Mouse (Mus musculus) embryonic facial prominence, embryonic 14.5 days (tissue): Measurements from ENCODE around the gene D230025D16Rik. TPM values are rescaled to one million over a fixed set of nuclear protein-coding genes. Genes with fewer than 3 reads are reported as not detected.
"Not testable (repeated sequence)": the region's sequence is repeated elsewhere in the genome, so short reads cannot be mapped to it uniquely, and the experiment has no call there.

Source experiments
- ATAC-seq: fragments of 200-750 bp; cut with Nextera tagmentation; 2 replicates; pipeline ENCODE4 v1.8.0; 2017; ENCODE audit warnings: low read depth, moderate number of reproducible peaks, moderate TSS enrichment
- DNase-seq: peaks from one replicate; pipeline ENCODE4 v3.0.0-alpha.2; 2015; ENCODE audit warnings: low spot score
- H3K27ac ChIP-seq: fragments of 300-500 bp; sonication (generic); replicated peaks from 2 replicates; pipeline ENCODE4 v1.5.1; 2014; ENCODE audit warnings: low read depth, mild to moderate bottlenecking, low read length, moderate library complexity
- H3K27me3 ChIP-seq: fragments of 300-500 bp; sonication (generic); replicated peaks from 2 replicates; pipeline ENCODE4 v1.6.1; 2014; ENCODE audit warnings: low read length; ENCODE audit not compliant: control insufficient read depth, insufficient read depth
- H3K36me3 ChIP-seq: fragments of 300-500 bp; sonication (generic); 2 replicates; pipeline ENCODE4 v1.6.1; 2014; ENCODE audit warnings: low read length, mixed read lengths; ENCODE audit not compliant: control insufficient read depth, insufficient read depth
- H3K4me1 ChIP-seq: fragments of 300-500 bp; sonication (generic); 2 replicates; pipeline ENCODE4 v1.6.1; 2014; ENCODE audit warnings: antibody characterized with exemption, low read length; ENCODE audit not compliant: control insufficient read depth, insufficient read depth
- H3K4me2 ChIP-seq: fragments of 300-500 bp; sonication (generic); 2 replicates; pipeline ENCODE4 v1.6.1; 2014; ENCODE audit warnings: low read depth, mild to moderate bottlenecking, low read length, moderate library complexity, mixed read lengths
- H3K4me3 ChIP-seq: fragments of 300-500 bp; sonication (generic); 2 replicates; pipeline ENCODE4 v1.5.1; 2014; ENCODE audit warnings: low read depth, mild to moderate bottlenecking, low read length
- H3K9ac ChIP-seq: fragments of 300-500 bp; sonication (generic); 2 replicates; pipeline ENCODE4 v1.6.1; 2014; ENCODE audit warnings: low read depth, mild to moderate bottlenecking, low read length, moderate library complexity, mixed read lengths
- H3K9me3 ChIP-seq: fragments of 300-500 bp; sonication (generic); 2 replicates; pipeline ENCODE4 v1.6.1; 2016; ENCODE audit warnings: low read length; ENCODE audit not compliant: control insufficient read depth
- WGBS: fragments of 180-500 bp; shearing (Covaris S2); extraction: QIAGEN DNeasy Blood & Tissue Kit; methylation state at CpG from one replicate; pipeline ENCODE4 v1.1.7; 2014; 5-methylcytosine and 5-hydroxymethylcytosine counted together
- polyA plus RNA-seq: library from polyadenylated mRNA; unstranded; fragments of >200 nt; fragmentation: Nextera tagmentation; extraction: Ambion mirVana; gene quantifications from 2 replicates; pipeline ENCODE4 v1.2.1, GENCODE M21; 2014

D230025D16Rik gene
- polyA plus RNA-seq, 1 experiment from 2014 or later = 25.4 TPM

GRCm38 (mm10) chr8:105290554-105291314 is 65.8 kb downstream of the D230025D16Rik start:
- peak overlapping the region; percentile 57; the same call in 1 of the 2 replicates for H3K4me3 ChIP-seq
- DNase-seq (peak; percentile 90), ATAC-seq (no peak)
- peaks cover 9% of the 10 kb centered on the region; the same call in 1 of the 2 replicates for H3K4me1 ChIP-seq
- peaks cover 11% of the 10 kb centered on the region for H3K27me3 ChIP-seq
- H3K4me2 ChIP-seq = peak overlapping the region; percentile 64
- no peaks in the 10 kb centered on the region for H3K9me3 ChIP-seq
- no peak overlapping the region for H3K27ac ChIP-seq
- no peak overlapping the region for H3K9ac ChIP-seq
- 0 out of 2 replicates have a peak, but pooled peaks cover under 1% of the 10 kb centered on the region for H3K36me3 ChIP-seq
- WGBS = 6% methylated on average over 31 of the region's 31 CpGs

GRCm38 (mm10) chr8:105291364-105291763 is 66.4 kb downstream of the D230025D16Rik start:
- H3K9me3 ChIP-seq, H3K9ac ChIP-seq, DNase-seq, H3K4me3 ChIP-seq, H3K27ac ChIP-seq, H3K36me3 ChIP-seq, H3K4me1 ChIP-seq, H3K4me2 ChIP-seq, ATAC-seq: not testable (repeated sequence)
- WGBS = 83% methylated on average over 8 of the region's 8 CpGs
- H3K27me3 ChIP-seq = peaks cover 11% of the 10 kb centered on the region

- Histone ChIP-seq H3K4me1 (peaks cover 11% of the 10 kb centered on the region; the same call in 1 of the 2 replicates), H3K27me3 (peaks cover 11% of the 10 kb centered on the region)
- H3K9me3 ChIP-seq, H3K36me3 ChIP-seq, H3K27ac ChIP-seq, DNase-seq, H3K4me3 ChIP-seq, H3K9ac ChIP-seq, ATAC-seq, H3K4me2 ChIP-seq: not testable (repeated sequence)
- 62% methylated on average over 3 of the region's 3 CpGs for whole genome bisulfite sequencing
Measured at GRCm38 (mm10) chr8:105291802-105292201, 66.9 kb downstream of the D230025D16Rik start.

DNA sequence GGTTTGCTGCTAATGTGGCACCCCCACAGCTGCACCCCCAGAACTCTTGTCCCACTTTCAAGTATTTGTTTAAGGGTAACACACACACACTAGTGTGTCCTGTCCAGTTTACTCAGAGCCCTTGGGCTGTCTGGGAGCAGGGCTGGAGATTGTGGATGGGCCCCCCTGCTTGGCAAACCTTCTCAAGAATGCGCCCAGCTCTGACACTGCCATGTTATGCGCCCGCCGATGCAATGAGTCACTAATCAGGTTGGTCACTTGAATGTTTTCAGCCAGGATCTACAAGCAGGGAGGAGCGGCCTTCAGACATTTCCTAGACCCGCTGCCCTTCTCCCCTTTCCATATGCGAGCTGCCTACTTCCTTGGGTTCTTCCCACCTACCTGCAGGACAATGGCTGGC is 67.5 kb downstream of the D230025D16Rik start:
- H3K4me2 ChIP-seq = no peak overlapping the region
- no peaks in the 10 kb centered on the region for H3K36me3 ChIP-seq
- no peak overlapping the region for H3K4me3 ChIP-seq
- H3K27me3 ChIP-seq = peaks cover 11% of the 10 kb centered on the region
- no peak overlapping the region for H3K27ac ChIP-seq
- no peaks in the 10 kb centered on the region for H3K9me3 ChIP-seq
- no peak for DNase-seq
- H3K9ac ChIP-seq = no peak overlapping the region
- ATAC-seq = no peak
- WGBS = 83% methylated on average over 7 of the region's 7 CpGs
- peaks cover 15% of the 10 kb centered on the region for H3K4me1 ChIP-seq

- WGBS = 66% methylated on average over 14 of the region's 19 CpGs
- H3K9me3 ChIP-seq = no peaks in the 10 kb centered on the region
- no peak overlapping the region for H3K4me2 ChIP-seq
- H3K9ac ChIP-seq = no peak overlapping the region
- peaks cover 17% of the 10 kb centered on the region for H3K4me1 ChIP-seq
- H3K27me3 ChIP-seq = peaks cover 11% of the 10 kb centered on the region
- H3K36me3 ChIP-seq = no peaks in the 10 kb centered on the region
- H3K4me3 ChIP-seq = no peak overlapping the region
- no peak overlapping the region for H3K27ac ChIP-seq
- DNase-seq (no peak), ATAC-seq (no peak)
Measured at GRCm38 (mm10) chr8:105293405-105293804, 68.5 kb downstream of the D230025D16Rik start.

- Histone ChIP-seq H3K4me1 (peaks cover 23% of the 10 kb centered on the region), H3K9ac (no peak overlapping the region; the same call in 1 of the 2 replicates), H3K36me3 (peaks cover 10% of the 10 kb centered on the region), H3K27me3 (peaks cover 10% of the 10 kb centered on the region), H3K27ac (no peak overlapping the region), H3K4me2 (0 out of 2 replicates have a peak overlapping the region, but pooled peaks have one; percentile 18), H3K9me3 (no peaks in the 10 kb centered on the region), H3K4me3 (no peak overlapping the region)
- ATAC-seq (no peak), DNase-seq (no peak)
- 53% methylated on average over 9 of the region's 9 CpGs for WGBS
Measured at GRCm38 (mm10) chr8:105294776-105295175, 69.8 kb downstream of the D230025D16Rik start.

GRCm38 (mm10) chr8:105295256-105295655 is 70.3 kb downstream of the D230025D16Rik start:
- DNase-seq (no peak), ATAC-seq (no peak)
- WGBS = 64% methylated on average over 11 of the region's 11 CpGs
- no peak overlapping the region; the same call in 1 of the 2 replicates for H3K9ac ChIP-seq
- peaks cover 5% of the 10 kb centered on the region for H3K27me3 ChIP-seq
- H3K4me3 ChIP-seq = peak overlapping the region; percentile 1; the same call in 1 of the 2 replicates
- peaks cover 19% of the 10 kb centered on the region for H3K4me1 ChIP-seq
- H3K9me3 ChIP-seq = no peaks in the 10 kb centered on the region
- H3K36me3 ChIP-seq = peaks cover 15% of the 10 kb centered on the region
- no peak overlapping the region for H3K27ac ChIP-seq
- 0 out of 2 replicates have a peak overlapping the region, but pooled peaks have one; percentile 18 for H3K4me2 ChIP-seq

DNA sequence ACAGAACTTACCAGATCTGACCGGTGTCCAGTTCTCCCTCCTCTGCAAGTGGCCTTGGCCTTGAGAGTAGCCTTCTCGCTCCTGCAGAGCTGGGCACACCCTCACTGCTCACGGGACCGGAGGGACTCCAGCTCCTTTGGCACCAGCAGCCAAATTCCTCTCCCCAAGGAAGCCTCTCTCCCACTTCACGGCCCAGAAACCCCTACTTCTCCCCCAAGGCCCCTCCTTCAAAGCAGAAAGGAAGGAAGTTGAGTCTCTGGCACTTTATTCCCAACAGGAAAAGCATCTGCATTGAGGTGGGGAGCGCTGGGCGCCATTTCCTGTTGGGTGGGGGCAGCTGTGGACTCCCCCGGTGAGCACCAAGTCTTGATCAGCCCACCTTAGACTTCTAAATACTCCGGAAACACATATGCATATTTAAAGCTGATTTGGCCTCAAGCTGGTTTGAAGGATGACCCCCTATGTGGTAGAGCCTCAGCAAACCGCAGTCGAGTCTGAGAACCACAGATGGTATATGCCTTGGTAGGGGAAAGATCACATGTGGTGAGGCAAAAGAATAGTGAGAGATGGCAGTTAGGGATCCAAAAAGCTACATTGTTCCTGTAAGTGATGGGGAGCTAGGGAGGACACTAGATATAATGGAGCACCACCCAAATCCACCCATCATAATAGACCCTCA is 71.1 kb downstream of the D230025D16Rik start, which contains the start of gene Exoc3l:
Exoc3l (minus strand) TSS at position 207 of the 679 bp plus-strand sequence.
- no peak for DNase-seq
- Histone ChIP-seq H3K4me2 (peak within 1 kb of the TSS; percentile 81), H3K4me1 (peaks cover 15% of the 10 kb centered on the region), H3K4me3 (peak within 1 kb of the TSS; percentile 96), H3K27me3 (no peaks in the 10 kb centered on the region), H3K9ac (no peak within 1 kb of the TSS; the same call in 1 of the 2 replicates), H3K27ac (0 out of 2 replicates have a peak within 1 kb of the TSS, but pooled peaks have one; percentile 74), H3K36me3 (peaks cover 21% of the 10 kb centered on the region), H3K9me3 (no peaks in the 10 kb centered on the region)
- 69% methylated on average over 11 of the region's 11 CpGs for WGBS
- no peak for ATAC-seq
